Mouse (Mus musculus) frontal cortex, adult (tissue): ENCODE measurements around the gene Dsn1.

ENCODE experiments used
- ATAC-seq: cut with Nextera tagmentation; 2 replicates; pipeline ENCODE4 v1.9.2; 2017; ENCODE audit warnings: mild to moderate bottlenecking, moderate library complexity, mixed read lengths; ENCODE audit not compliant: low TSS enrichment

Gene Dsn1

GRCm38 (mm10) chr2:157006511-157007233 lies at the start of gene Dsn1:
Gene Dsn1, minus strand, starts transcription at chr2:157007154.
- ATAC-seq, result peak; percentile 79

GRCm38 (mm10) chr2:157055721-157056120 lies 48.8 kb upstream of the Dsn1 start:
- ATAC-seq, result no peak

- ATAC-seq, result 0 out of 2 replicates have a peak, but pooled peaks have one; percentile 25
These were observed 47.9 kb upstream of the Dsn1 start for GRCm38 (mm10) chr2:157054816-157055215.

GRCm38 (mm10) chr2:157054297-157054696 lies 47.3 kb upstream of the Dsn1 start:
- no peak for ATAC-seq

GRCm38 (mm10) chr2:157053787-157054186 lies 46.8 kb upstream of the Dsn1 start:
- ATAC-seq, result no peak

GRCm38 (mm10) chr2:157053124-157053523 lies 46.2 kb upstream of the Dsn1 start:
- no peak for ATAC-seq

GRCm38 (mm10) chr2:157052448-157052847 lies 45.5 kb upstream of the Dsn1 start:
- no peak for ATAC-seq

GRCm38 (mm10) chr2:157049831-157050243 lies 42.9 kb upstream of the Dsn1 start:
- ATAC-seq, result peak; percentile 42; the same call in 1 of the 2 replicates

- peak; percentile 88 for ATAC-seq
These were observed 41.6 kb upstream of the Dsn1 start for GRCm38 (mm10) chr2:157048395-157049181.

- ATAC-seq, result no peak
These were observed 40.0 kb upstream of the Dsn1 start for GRCm38 (mm10) chr2:157046956-157047355.

GRCm38 (mm10) chr2:157045932-157046331 lies 39.0 kb upstream of the Dsn1 start:
- no peak for ATAC-seq

- no peak for ATAC-seq
These were observed 37.0 kb upstream of the Dsn1 start for GRCm38 (mm10) chr2:157043987-157044386.

- no peak for ATAC-seq
These were observed 36.6 kb upstream of the Dsn1 start for GRCm38 (mm10) chr2:157043556-157043955.

GRCm38 (mm10) chr2:157041421-157041820 lies 34.5 kb upstream of the Dsn1 start:
- no peak for ATAC-seq

GRCm38 (mm10) chr2:157040649-157041046 lies 33.7 kb upstream of the Dsn1 start:
- ATAC-seq, result no peak

GRCm38 (mm10) chr2:157039900-157040648 lies 33.1 kb upstream of the Dsn1 start:
- ATAC-seq, result 0 out of 2 replicates have a peak, but pooled peaks have one; percentile 41

- ATAC-seq, result no peak
These were observed 30.3 kb upstream of the Dsn1 start for GRCm38 (mm10) chr2:157037303-157037702.

- no peak for ATAC-seq
These were observed 29.4 kb upstream of the Dsn1 start for GRCm38 (mm10) chr2:157036400-157036799.

- no peak for ATAC-seq
These were observed 28.4 kb upstream of the Dsn1 start for GRCm38 (mm10) chr2:157035371-157035770.

- ATAC-seq, result peak; percentile 84
These were observed 23.9 kb upstream of the Dsn1 start for GRCm38 (mm10) chr2:157030804-157031203.

GRCm38 (mm10) chr2:157028261-157028660 lies 21.3 kb upstream of the Dsn1 start:
- no peak for ATAC-seq
